Mouse (Mus musculus) erythroblast, adult 5-6 weeks (primary cell): ENCODE measurements around the gene Slc25a18. TPM values are rescaled to one million over a fixed set of nuclear protein-coding genes. Genes with fewer than 3 reads are reported as not detected.

Experiments
- ATAC-seq: replicated peaks from 2 replicates; pipeline ENCODE4 v1.8.0; 2016; ENCODE audit warnings: moderate number of reproducible peaks, mild to moderate bottlenecking, moderate TSS enrichment, inconsistent platforms; ENCODE audit not compliant: poor library complexity, low FRiP score, severe bottlenecking
- total RNA-seq, 2 experiments: library from RNA; stranded (forward) in 1 of 2; stranded (reverse) in 1 of 2; fragments of 150-400 nt in 1 of 2; fragments of 200-764, 138-1000 nt in 1 of 2; gene quantifications; 2 replicates each; pipeline versions ENCODE4 v1.2.3 to v1.2.4; 2015 to 2017; ENCODE audit warnings: low replicate concordance in 2 of 2

The Slc25a18 gene
- total RNA-seq, 2 experiments from 2014 or later, result 0.26 TPM; not detected in 1

GRCm38 (mm10) chr6:120835474-120836374 is 62.3 kb downstream of the Slc25a18 start, which contains the start of gene Bcl2l13:
Gene Bcl2l13 (plus strand): TSS chr6:120836212.
- peak; percentile 84 for ATAC-seq

DNA sequence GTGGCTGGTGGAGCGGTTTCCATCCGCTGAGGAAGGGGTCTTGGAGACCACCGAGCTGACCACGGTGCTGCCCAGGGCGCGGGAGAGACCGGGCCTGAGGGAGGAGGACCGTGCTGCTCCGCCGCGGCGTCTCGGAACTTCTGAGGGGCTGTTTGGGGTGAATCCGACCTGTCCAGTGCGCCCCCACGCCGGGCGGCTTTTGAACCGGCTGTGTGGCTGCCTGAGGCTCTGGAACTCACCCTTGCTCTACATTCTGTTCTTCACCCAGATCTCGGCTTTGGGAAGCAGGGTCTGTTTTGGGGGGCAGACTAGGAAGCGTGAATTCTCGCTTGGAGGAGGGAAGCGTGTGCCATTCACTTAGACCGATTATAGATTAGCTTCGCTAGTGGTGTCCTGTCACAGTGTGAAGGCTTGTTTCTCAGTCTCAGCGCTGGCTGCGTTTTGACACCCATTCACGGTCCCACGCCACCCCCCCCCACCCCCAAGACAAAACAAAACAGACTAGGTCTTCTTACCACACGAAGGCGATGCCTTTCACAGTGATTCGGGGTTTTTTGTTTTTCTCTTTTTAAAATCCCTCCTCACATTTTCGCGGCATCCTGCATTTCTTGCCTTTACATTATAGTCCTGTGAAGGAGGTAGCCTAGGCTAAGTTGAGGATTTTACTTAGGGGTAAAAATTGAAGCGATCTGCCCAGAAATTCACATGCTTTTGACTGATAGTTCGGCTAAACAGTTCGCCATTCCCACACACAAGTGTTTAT is 63.2 kb downstream of the Slc25a18 start:
- ATAC-seq, result peak; percentile 38

DNA sequence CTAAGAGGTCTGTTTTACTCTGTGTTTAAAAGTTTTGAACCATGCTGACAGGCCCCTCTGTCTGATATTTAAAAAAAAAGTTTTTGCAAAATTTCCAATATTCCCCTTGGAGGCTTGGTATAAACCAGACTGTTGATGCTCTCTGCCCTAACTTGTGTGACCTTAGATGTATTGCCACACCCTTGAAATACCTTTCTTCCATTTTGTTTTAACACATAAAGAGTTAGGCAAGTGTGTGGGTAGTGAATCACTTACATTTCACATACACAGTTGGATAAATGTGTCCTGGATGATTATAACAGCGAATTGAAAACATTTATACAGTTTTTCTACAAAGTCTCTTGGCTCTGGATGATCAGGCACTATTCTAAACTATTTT is 63.8 kb downstream of the Slc25a18 start:
- no peak for ATAC-seq

- no peak for ATAC-seq
These were observed 66.9 kb downstream of the Slc25a18 start for GRCm38 (mm10) chr6:120840258-120840657.

DNA sequence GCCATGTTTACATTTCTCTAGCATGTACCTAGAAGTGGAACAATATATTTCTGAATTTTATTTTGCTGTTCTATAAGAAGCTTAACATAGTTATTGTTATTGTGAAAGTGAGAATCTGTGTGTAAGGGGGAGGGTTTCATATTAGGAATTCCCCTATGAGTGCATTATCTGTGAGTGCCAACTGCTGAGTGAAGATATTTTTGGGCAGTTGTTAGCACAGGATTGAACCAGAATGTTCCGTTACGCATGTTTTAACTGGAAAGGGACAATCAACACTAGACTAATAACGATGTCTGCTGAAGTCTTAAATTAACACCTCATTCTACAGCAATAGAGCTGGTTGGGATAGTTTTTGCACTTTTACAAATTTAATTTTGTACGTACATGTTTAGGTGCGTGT is 68.4 kb downstream of the Slc25a18 start:
- ATAC-seq, result peak; percentile 54

Other genes starting within 250 kb of the Slc25a18 start
- gene Hdhd5, start 242.3 kb upstream of the Slc25a18 start, total RNA-seq (2015; ENCODE audit: low replicate concordance), result 1.3 TPM in 1 of 2 replicates, not detected in the other
- 0.26 and 2.5 TPM in 2 replicates for gene Hdhd5, start 242.3 kb upstream of the Slc25a18 start, total RNA-seq (2017; ENCODE audit: low replicate concordance)
- 13.1 and 19.2 TPM in 2 replicates for gene Cecr2, start 107.2 kb upstream of the Slc25a18 start, total RNA-seq (2015; ENCODE audit: low replicate concordance)
- gene Cecr2, start 107.2 kb upstream of the Slc25a18 start, total RNA-seq (2017; ENCODE audit: low replicate concordance), result 17.0 and 25.6 TPM in 2 replicates
- 131 and 140 TPM in 2 replicates for gene Atp6v1e1, start 49.2 kb downstream of the Slc25a18 start, total RNA-seq (2015; ENCODE audit: low replicate concordance)
- gene Atp6v1e1, start 49.2 kb downstream of the Slc25a18 start, total RNA-seq (2017; ENCODE audit: low replicate concordance), result 234 and 332 TPM in 2 replicates
- gene Bcl2l13, start 62.6 kb downstream of the Slc25a18 start, total RNA-seq (2015; ENCODE audit: low replicate concordance), result 20.9 and 27.0 TPM in 2 replicates
- gene Bcl2l13, start 62.6 kb downstream of the Slc25a18 start, total RNA-seq (2017; ENCODE audit: low replicate concordance), result 38.6 and 38.7 TPM in 2 replicates
- gene Bid, start 143.3 kb downstream of the Slc25a18 start, total RNA-seq (2015; ENCODE audit: low replicate concordance), result 19.6 and 21.3 TPM in 2 replicates
- gene Bid, start 143.3 kb downstream of the Slc25a18 start, total RNA-seq (2017; ENCODE audit: low replicate concordance), result 5.6 and 9.9 TPM in 2 replicates